Mouse (Mus musculus) gastrocnemius, adult 2 months (tissue): ENCODE results near the gene Btbd8. TPM values are rescaled to one million over a fixed set of nuclear protein-coding genes. Genes with fewer than 3 reads are reported as not detected.

Source experiments
- DNase-seq: peaks from one replicate; pipeline ENCODE4 v3.0.0; 2022
- H3K27ac ChIP-seq: fragments of 200-600 bp; 2 replicates; pipeline ENCODE4 v1.8.1; 2022; ENCODE audit warnings: mild to moderate bottlenecking
- H3K4me3 ChIP-seq: fragments of 200-600 bp; 2 replicates; pipeline ENCODE4 v1.8.1; 2022; ENCODE audit warnings: mild to moderate bottlenecking, moderate library complexity
- CTCF ChIP-seq: fragments of 200-600 bp; IDR thresholded peaks from 2 replicates; pipeline ENCODE4 v1.8.1; 2022; ENCODE audit warnings: antibody characterized with exemption, mild to moderate bottlenecking, moderate library complexity
- intact Hi-C: fragments of 180-260 bp; cut with DNase I; formaldehyde crosslinking; loops from one replicate; pipeline ENCODE4 v1.15.1; 2025
- total RNA-seq, 2 experiments: library from RNA; stranded (reverse); gene quantifications; 2 replicates each; pipeline ENCODE4 v1.2.3; 2021

Btbd8 gene
- total RNA-seq, 2 experiments from 2014 or later, result 5.5 to 8.5 TPM

DNA sequence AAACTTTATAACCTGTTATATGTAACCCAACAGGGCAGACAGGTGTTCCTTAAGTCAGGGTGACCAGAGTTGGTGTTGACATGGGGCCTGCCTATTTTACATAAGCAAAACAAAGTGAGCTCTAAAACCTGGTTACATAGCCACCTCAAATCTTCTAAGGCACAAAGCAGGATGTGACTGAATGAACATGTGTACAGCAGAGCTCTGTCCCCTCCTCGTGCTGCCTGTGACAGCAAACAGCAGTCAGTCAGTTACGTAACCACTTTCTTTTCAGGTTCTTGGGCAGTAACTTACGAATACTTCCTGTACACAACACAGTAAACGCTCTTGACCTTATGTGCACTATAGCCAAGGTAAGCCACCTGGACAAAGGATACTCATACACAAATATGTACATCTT, 108.1 kb downstream of the Btbd8 start:
- intact Hi-C loops, result no loop called here
- H3K27ac ChIP-seq, result no peak overlapping the region
- DNase-seq, result no peak
- no peak for TF ChIP-seq CTCF
- no peak overlapping the region for H3K4me3 ChIP-seq

DNA sequence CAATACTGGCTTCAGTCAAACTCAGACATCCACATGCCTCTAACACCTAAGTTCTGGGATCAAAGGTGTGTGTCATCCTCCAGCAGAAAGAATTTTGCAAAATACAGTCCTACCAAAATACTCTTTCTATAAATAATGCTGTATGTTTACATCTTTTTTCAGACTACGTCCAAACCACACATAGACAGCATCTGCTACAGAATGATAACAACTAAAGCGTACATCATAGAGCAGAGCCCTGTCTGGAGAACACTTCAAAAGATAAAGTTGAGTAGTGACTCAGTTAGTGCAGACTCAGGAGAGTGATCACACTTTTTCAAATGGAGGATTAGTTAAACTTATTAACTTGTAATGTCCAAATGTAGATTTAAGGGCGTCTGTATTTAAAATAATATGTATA, 110.2 kb downstream of the Btbd8 start:
- intact Hi-C loops, result no loop called here
- TF ChIP-seq CTCF, result no peak
- DNase-seq, result no peak
- Histone ChIP-seq H3K4me3 (no peak overlapping the region), H3K27ac (no peak overlapping the region)

DNA sequence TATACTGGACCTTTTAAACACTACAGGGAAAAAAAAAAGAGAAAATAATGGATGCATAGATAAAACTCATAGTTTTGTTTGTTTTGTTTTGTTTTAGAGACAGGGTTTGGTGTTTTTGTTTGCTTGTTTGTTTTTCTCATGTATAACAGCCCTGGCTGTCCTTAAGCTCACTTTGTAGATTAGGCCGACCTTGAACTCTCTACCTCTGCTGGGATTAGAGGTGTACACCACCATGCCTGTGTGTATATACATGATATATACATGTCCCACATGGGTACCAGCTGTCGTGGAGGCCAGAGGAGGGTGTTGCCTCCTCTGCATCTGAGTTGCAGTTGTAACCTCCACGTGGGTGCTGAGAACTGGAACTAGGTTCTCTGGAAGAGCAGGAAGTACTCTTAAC, 110.6 kb downstream of the Btbd8 start:
- Histone ChIP-seq H3K27ac (no peak overlapping the region), H3K4me3 (no peak overlapping the region)
- intact Hi-C loops, result no loop called here
- no peak for DNase-seq
- TF ChIP-seq CTCF, result no peak

DNA sequence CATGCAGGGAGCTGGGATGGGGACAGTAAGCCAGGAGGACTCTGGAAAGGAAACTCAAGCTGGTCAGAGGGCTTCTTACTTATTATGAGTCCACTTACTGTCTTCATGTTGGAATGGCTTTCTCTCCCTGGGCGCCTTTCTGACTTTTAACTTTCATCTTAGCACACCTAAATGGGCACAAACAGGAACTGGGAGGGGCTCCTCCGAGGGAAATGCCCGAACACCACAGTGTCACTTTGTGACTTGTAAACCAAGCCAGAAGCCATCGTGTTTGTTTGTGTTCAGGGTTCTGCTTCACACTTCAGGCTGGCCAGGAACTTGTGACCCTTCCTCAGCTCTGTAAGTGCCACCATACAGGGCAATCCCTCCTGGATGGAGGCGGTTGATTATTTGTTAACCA, 116.5 kb downstream of the Btbd8 start:
- DNase-seq, result no peak
- intact Hi-C loops, result no loop called here
- H3K4me3 ChIP-seq, result no peak overlapping the region
- no peak for TF ChIP-seq CTCF
- no peak overlapping the region for H3K27ac ChIP-seq

DNA sequence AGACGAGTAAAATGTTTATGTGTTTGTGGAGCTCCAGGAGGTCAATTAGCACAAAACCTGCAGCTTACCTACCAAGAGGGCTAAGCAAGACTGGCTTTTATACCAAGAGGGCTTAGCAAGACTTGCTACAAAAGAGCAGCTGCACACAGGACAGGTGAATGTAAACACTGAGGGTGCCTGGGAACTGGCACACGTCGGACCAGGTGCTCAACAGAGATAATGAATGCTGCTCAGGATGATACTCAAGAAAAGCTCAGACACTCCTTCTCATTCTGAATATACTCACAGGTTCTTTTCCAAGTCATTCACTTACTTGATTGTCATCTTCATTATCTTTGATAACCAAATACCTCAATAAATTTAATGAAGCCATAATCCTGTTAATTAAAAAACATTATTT, 119.2 kb downstream of the Btbd8 start:
- DNase-seq, result no peak
- Histone ChIP-seq H3K27ac (no peak overlapping the region), H3K4me3 (no peak overlapping the region)
- intact Hi-C loops, result no loop called here
- TF ChIP-seq CTCF, result no peak

Other genes with a start within 250 kb of the Btbd8 start
- gene Tgfbr3, start 148.4 kb upstream of the Btbd8 start, total RNA-seq, result 10 to 100 TPM; 20.5 to 22.9 TPM
- gene Brdt, start 106.8 kb upstream of the Btbd8 start, total RNA-seq, result 1 to 10 TPM; 2.1 to 2.3 TPM
- gene Ephx4, start 35.3 kb upstream of the Btbd8 start, total RNA-seq, result under 1 TPM; 0.67 to 0.99 TPM
- not detected for gene Lpcat2b, start 6.4 kb upstream of the Btbd8 start, total RNA-seq
- under 1 TPM in 1 of 2 experiments, not detected in 1; 0.08 TPM for gene Gm42669, start 69.6 kb downstream of the Btbd8 start, total RNA-seq
- under 1 TPM in 1 of 2 experiments, not detected in 1; 0.11 TPM for gene 1700028K03Rik, start 96.7 kb downstream of the Btbd8 start, total RNA-seq
- gene Rpap2, start 159.4 kb downstream of the Btbd8 start, total RNA-seq, result 10 to 100 TPM; 13.5 to 13.9 TPM
- 1 to 10 TPM; 4.4 to 6.2 TPM for gene Glmn, start 159.9 kb downstream of the Btbd8 start, total RNA-seq